In genomic region chr4:151057347-151058321, GRCm38 (mm10) we compare ENCODE assay signal across 8 mouse cellular contexts. TPM values are rescaled to one million over a fixed set of nuclear protein-coding genes. Genes with fewer than 3 reads are reported as not detected.
DNase-seq lines count a peak whose midpoint lies in the region; ATAC-seq and TF ChIP-seq lines count a peak whose summit lies in the region.

TSS of gene Vamp3 (minus strand) at chr4:151057963.

- peak within 1 kb of the TSS; percentile 98 for H3K4me3 ChIP-seq in E14TG2a.4 (replicated peaks; ENCODE audit: low read length)
- peak within 1 kb of the TSS; percentile 86 for H3K4me3 ChIP-seq in forebrain, embryonic 12.5 days (replicated peaks)
- peak within 1 kb of the TSS; percentile 89 for H3K4me3 ChIP-seq in heart, postnatal 0 days (ENCODE audit: low read depth, low read length)
- H3K4me3 ChIP-seq in liver, embryonic 16.5 days (ENCODE audit: low read depth, low read length), result peak within 1 kb of the TSS; percentile 93
- H3K4me3 ChIP-seq in neural tube, embryonic 13.5 days, result peak within 1 kb of the TSS; percentile 91
- peak within 1 kb of the TSS; percentile 89 for H3K4me3 ChIP-seq in testis, adult 2 months (ENCODE audit: control insufficient read depth, low read depth, low read length)

- peaks cover 18% of the 10 kb centered on the region for H3K4me1 ChIP-seq in E14TG2a.4 (replicated peaks; ENCODE audit: low read depth, low read length)
- peaks cover 16% of the 10 kb centered on the region for H3K4me1 ChIP-seq in forebrain, embryonic 12.5 days
- H3K4me1 ChIP-seq in heart, postnatal 0 days (ENCODE audit: control insufficient read depth, insufficient read depth), result peaks cover 5% of the 10 kb centered on the region; the same call in 1 of the 2 replicates
- H3K4me1 ChIP-seq in liver, embryonic 16.5 days (ENCODE audit: control insufficient read depth, low read depth, low read length), result peaks cover 14% of the 10 kb centered on the region
- peaks cover 26% of the 10 kb centered on the region for H3K4me1 ChIP-seq in neural tube, embryonic 13.5 days (replicated peaks)
- H3K4me1 ChIP-seq in testis, adult 2 months (ENCODE audit: control insufficient read depth, insufficient read depth, low read length), result peaks cover 2% of the 10 kb centered on the region; the same call in 1 of the 2 replicates

- peak; percentile 98 for DNase-seq in c-Kit-positive CD71-positive TER-119-positive erythroid progenitor cells, embryonic 14.5 days (ENCODE audit: low spot score)
- peak; percentile 99 for DNase-seq in heart, postnatal 0 days (ENCODE audit: low spot score)
- DNase-seq in kidney, postnatal 4 days, result peak; percentile 100

- TF ChIP-seq CTCF in E14TG2a.4 (conservative IDR thresholded peaks at IDR 0.05; ENCODE audit: low read length), result no peak
- no peak; the same call in 1 of the 2 replicates for TF ChIP-seq CTCF in heart, postnatal 0 days (IDR thresholded peaks at IDR 0.05; ENCODE audit: low read depth)
- TF ChIP-seq CTCF in testis, adult 2 months (IDR thresholded peaks at IDR 0.05; ENCODE audit: control insufficient read depth, insufficient read depth, insufficient replicate concordance, low read depth, low read length), result no peak

- peaks cover 32% of the 10 kb centered on the region for H3K36me3 ChIP-seq in E14TG2a.4 (ENCODE audit: insufficient read depth, low read length)
- H3K36me3 ChIP-seq in forebrain, embryonic 12.5 days (replicated peaks), result peaks cover 28% of the 10 kb centered on the region
- H3K36me3 ChIP-seq in heart, postnatal 0 days (replicated peaks; ENCODE audit: control insufficient read depth, insufficient read depth, low read length), result peaks cover 25% of the 10 kb centered on the region
- peaks cover 5% of the 10 kb centered on the region; the same call in 1 of the 2 replicates for H3K36me3 ChIP-seq in liver, embryonic 16.5 days (ENCODE audit: control insufficient read depth, insufficient read depth)
- H3K36me3 ChIP-seq in neural tube, embryonic 13.5 days, result peaks cover 42% of the 10 kb centered on the region
- H3K36me3 ChIP-seq in testis, adult 2 months (ENCODE audit: control insufficient read depth, insufficient read depth, low read length), result peaks cover 3% of the 10 kb centered on the region; the same call in 1 of the 2 replicates

- H3K9ac ChIP-seq in forebrain, embryonic 12.5 days, result peak within 1 kb of the TSS; percentile 87
- peak within 1 kb of the TSS; percentile 86 for H3K9ac ChIP-seq in heart, postnatal 0 days (replicated peaks; ENCODE audit: low read depth, low read length)
- H3K9ac ChIP-seq in liver, embryonic 16.5 days (ENCODE audit: low read depth, low read length), result peak within 1 kb of the TSS; percentile 96
- peak within 1 kb of the TSS; percentile 91 for H3K9ac ChIP-seq in neural tube, embryonic 13.5 days

- TF ChIP-seq POLR2A in testis, adult 2 months (IDR thresholded peaks at IDR 0.05; ENCODE audit: control insufficient read depth, low read depth, low read length), result peak; percentile 75

- ATAC-seq in forebrain, embryonic 12.5 days (ENCODE audit: low FRiP score), result peak; percentile 99
- peak; percentile 99 for ATAC-seq in heart, postnatal 0 days (ENCODE audit: insufficient read depth, low read depth)
- ATAC-seq in liver, embryonic 16.5 days (ENCODE audit: low read depth), result peak; percentile 97
- ATAC-seq in neural tube, embryonic 13.5 days (ENCODE audit: low read depth), result peak; percentile 99

- peaks cover 9% of the 10 kb centered on the region; the same call in 1 of the 2 replicates for H3K9me3 ChIP-seq in E14TG2a.4 (ENCODE audit: low read length)
- no peaks in the 10 kb centered on the region for H3K9me3 ChIP-seq in forebrain, embryonic 12.5 days
- H3K9me3 ChIP-seq in heart, postnatal 0 days (replicated peaks; ENCODE audit: control insufficient read depth, low read length), result 0 out of 2 replicates have a peak, but pooled peaks cover 4% of the 10 kb centered on the region
- no peaks in the 10 kb centered on the region for H3K9me3 ChIP-seq in liver, embryonic 16.5 days (replicated peaks; ENCODE audit: control insufficient read depth, low read length)
- no peaks in the 10 kb centered on the region for H3K9me3 ChIP-seq in neural tube, embryonic 13.5 days

- WGBS in forebrain, embryonic 12.5 days, result under 1% methylated on average over 99 of the region's 114 CpGs
- WGBS in heart, postnatal 0 days, result under 1% methylated on average over 90 of the region's 114 CpGs
- under 1% methylated on average over 107 of the region's 114 CpGs for WGBS in liver, embryonic 16.5 days (ENCODE audit: insufficient replicate concordance)
- 1% methylated on average over 111 of the region's 114 CpGs for WGBS in neural tube, embryonic 13.5 days

- peak within 1 kb of the TSS; percentile 71 for H3K4me2 ChIP-seq in forebrain, embryonic 12.5 days
- peak within 1 kb of the TSS; percentile 89 for H3K4me2 ChIP-seq in heart, postnatal 0 days (ENCODE audit: low read depth, low read length)
- H3K4me2 ChIP-seq in liver, embryonic 16.5 days (ENCODE audit: low read depth, low read length), result peak within 1 kb of the TSS; percentile 79
- peak within 1 kb of the TSS; percentile 80 for H3K4me2 ChIP-seq in neural tube, embryonic 13.5 days

- TF ChIP-seq EP300 in heart, postnatal 0 days (IDR thresholded peaks at IDR 0.05; ENCODE audit: low read depth), result peak; percentile 66; the same call in 1 of the 2 replicates

- H3K27me3 ChIP-seq in E14TG2a.4 (ENCODE audit: insufficient read depth, low read length), result no peaks in the 10 kb centered on the region
- H3K27me3 ChIP-seq in forebrain, embryonic 12.5 days, result no peaks in the 10 kb centered on the region
- H3K27me3 ChIP-seq in heart, postnatal 0 days (ENCODE audit: control insufficient read depth, insufficient read depth, low read length), result no peaks in the 10 kb centered on the region
- no peaks in the 10 kb centered on the region for H3K27me3 ChIP-seq in liver, embryonic 16.5 days (ENCODE audit: control insufficient read depth, insufficient read depth, low read depth, low read length)
- no peaks in the 10 kb centered on the region for H3K27me3 ChIP-seq in neural tube, embryonic 13.5 days
- no peaks in the 10 kb centered on the region for H3K27me3 ChIP-seq in testis, adult 2 months (ENCODE audit: control insufficient read depth, insufficient read depth, low read length)

- H3K27ac ChIP-seq in forebrain, embryonic 12.5 days, result peak within 1 kb of the TSS; percentile 89
- peak within 1 kb of the TSS; percentile 95 for H3K27ac ChIP-seq in heart, postnatal 0 days (ENCODE audit: low read depth)
- H3K27ac ChIP-seq in liver, embryonic 16.5 days (ENCODE audit: low read length), result peak within 1 kb of the TSS; percentile 94
- peak within 1 kb of the TSS; percentile 94 for H3K27ac ChIP-seq in neural tube, embryonic 13.5 days (replicated peaks)
- peak within 1 kb of the TSS; percentile 88 for H3K27ac ChIP-seq in testis, adult 2 months (ENCODE audit: control insufficient read depth, insufficient read depth, low read depth, low read length)

RNA-seq across cellular contexts. Expression of gene Vamp3, which starts in this region (rescaled TPM):
- 77.4 and 77.5 TPM in 2 replicates for polyA plus RNA-seq in forebrain, embryonic 12.5 days (2016; fragmentation: Nextera tagmentation; extraction: Ambion mirVana)
- 63.6 and 75.8 TPM in 2 replicates for total RNA-seq in heart, postnatal 0 days (2014; rRNA removed; ENCODE audit: low replicate concordance)
- polyA plus RNA-seq in heart, postnatal 0 days (2015; fragmentation: Nextera tagmentation; extraction: Ambion mirVana), result 82.3 and 83.2 TPM in 2 replicates
- 29.9 and 32.5 TPM in 2 replicates for polyA plus RNA-seq in liver, embryonic 16.5 days (2015; fragmentation: Nextera tagmentation; extraction: Ambion mirVana)
- 55.6 and 69.1 TPM in 2 replicates for polyA plus RNA-seq in neural tube, embryonic 13.5 days (2015; fragmentation: Nextera tagmentation; extraction: Ambion mirVana)
- 39.9 and 47.1 TPM in 2 replicates for polyA plus RNA-seq in testis, adult 2 months (2012; rRNA removed)

Comparison
In these comparisons a context has a peak if more than half of its experiments do, and no peak if none do; other contexts are left out.
1. Peak in every context shown above with its lines: DNase-seq, ATAC-seq, H3K4me3 ChIP-seq and H3K27ac ChIP-seq.